Mouse (Mus musculus) testis, adult 2 months (tissue): ENCODE measurements around the gene Tenm4.

Experiments
- CTCF ChIP-seq: fragments of 200-500 bp; IDR thresholded peaks from 2 replicates; pipeline ENCODE4 v1.5.1; 2012; ENCODE audit warnings: low read depth, mild to moderate bottlenecking, inconsistent platforms, low read length, moderate library complexity; ENCODE audit not compliant: control insufficient read depth, insufficient read depth, insufficient replicate concordance
- POLR2A ChIP-seq: fragments of 200-500 bp; IDR thresholded peaks from 2 replicates; pipeline ENCODE4 v1.6.1; 2012; ENCODE audit warnings: low read depth, mild to moderate bottlenecking, inconsistent platforms, low read length, moderate library complexity; ENCODE audit not compliant: control insufficient read depth

DNA sequence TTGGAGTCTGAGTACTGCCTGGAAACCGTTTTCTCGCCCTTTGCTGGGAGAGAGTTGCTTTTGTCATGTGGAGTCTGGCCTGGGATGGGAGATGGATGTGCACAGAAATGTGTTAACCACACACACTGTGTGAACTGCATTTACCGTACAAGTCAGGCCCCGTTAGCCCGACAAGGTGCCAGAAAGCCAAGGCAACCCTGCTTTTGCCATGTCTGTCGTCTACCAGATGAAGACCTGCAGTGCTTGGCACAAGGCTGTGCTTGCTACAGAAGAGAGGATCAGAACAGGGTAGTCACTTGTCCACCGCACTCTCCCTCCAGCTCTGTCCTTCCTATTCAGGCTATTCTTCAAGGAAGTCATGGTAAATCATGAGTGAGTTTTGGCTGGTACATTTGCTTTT lies 492.3 kb downstream of the Tenm4 start:
- TF ChIP-seq CTCF (no peak), POLR2A (no peak)
